ENCODE assay signal across 8 mouse cellular contexts in the genomic region with DNA sequence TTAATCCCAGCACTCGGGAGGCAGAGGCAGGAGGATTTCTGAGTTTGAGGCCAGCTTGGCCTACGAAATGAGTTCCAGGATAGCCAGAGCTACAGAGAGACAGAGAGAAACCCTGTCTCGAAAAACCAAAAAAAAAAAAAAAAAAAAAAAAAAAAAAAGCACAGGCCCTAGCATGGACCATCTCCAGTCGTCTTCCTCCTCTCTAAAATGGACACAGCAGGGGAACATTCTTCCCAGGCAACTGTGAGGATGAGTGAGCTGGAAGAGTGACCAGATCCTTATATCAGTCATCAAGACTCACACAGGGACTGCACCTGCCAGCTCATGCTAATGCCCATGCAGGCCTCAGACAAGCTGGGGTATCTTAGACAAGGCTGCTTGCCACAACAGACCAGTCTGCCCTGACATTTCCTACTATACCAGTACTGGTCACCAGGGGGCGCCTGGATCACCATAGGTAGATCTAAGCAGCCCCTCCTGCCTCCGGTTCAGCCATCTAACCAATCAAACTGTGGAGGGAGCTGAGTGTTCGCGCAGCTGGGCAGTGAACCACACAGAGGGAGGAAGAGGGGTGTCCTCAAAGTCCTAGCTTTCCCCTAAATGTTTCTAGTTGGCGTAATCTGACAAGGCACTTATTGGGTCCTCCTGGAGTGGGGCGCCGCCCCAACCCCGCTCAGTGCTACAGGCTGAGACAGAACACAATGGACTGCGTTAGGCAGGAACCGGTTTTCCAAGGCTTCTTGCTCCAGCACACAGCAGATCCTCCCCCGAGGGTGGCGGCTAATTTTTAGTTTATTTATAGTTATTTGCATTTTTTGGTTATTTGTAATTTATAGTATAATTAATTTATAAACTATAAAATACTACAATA. TPM values are rescaled to one million over a fixed set of nuclear protein-coding genes. Genes with fewer than 3 reads are reported as not detected.
DNase-seq lines count a peak whose midpoint lies in the region; ATAC-seq and TF ChIP-seq lines count a peak whose summit lies in the region.

No protein-coding gene starts in this region.

- H3K27me3 ChIP-seq in heart, embryonic 10.5 days (ENCODE audit: insufficient read depth, poor library complexity, severe bottlenecking): no peaks in the 10 kb centered on the region
- no peaks in the 10 kb centered on the region for H3K27me3 ChIP-seq in kidney, embryonic 15.5 days
- H3K27me3 ChIP-seq in myocyte (ENCODE audit: control insufficient read depth, insufficient read depth, insufficient read length): no peaks in the 10 kb centered on the region
- no peaks in the 10 kb centered on the region for H3K27me3 ChIP-seq in splenic B cell, adult 2 months (ENCODE audit: control insufficient read depth, insufficient read depth, low read length, poor library complexity, severe bottlenecking)

- ATAC-seq in kidney, embryonic 15.5 days (replicated peaks; ENCODE audit: low FRiP score): peak; percentile 93

- no peak for TF ChIP-seq POLR2A in bone marrow macrophage, adult 2 months (IDR thresholded peaks at IDR 0.05; ENCODE audit: borderline replicate concordance, low read depth, low read length)
- 0 out of 2 replicates have a peak, but pooled peaks have one; percentile 35 for TF ChIP-seq POLR2A in embryonic fibroblast, embryonic 13.5 days (IDR thresholded peaks at IDR 0.05; ENCODE audit: low read depth, low read length)
- no peak for TF ChIP-seq POLR2A in myocyte (IDR thresholded peaks at IDR 0.05; ENCODE audit: insufficient read length, low read depth)

- H3K79me2 ChIP-seq in myocyte (ENCODE audit: control insufficient read depth, insufficient read depth): no peaks in the 10 kb centered on the region

- no peaks in the 10 kb centered on the region for H3K36me3 ChIP-seq in heart, embryonic 10.5 days
- H3K36me3 ChIP-seq in kidney, embryonic 15.5 days: no peaks in the 10 kb centered on the region
- no peaks in the 10 kb centered on the region for H3K36me3 ChIP-seq in myocyte (ENCODE audit: control insufficient read depth, insufficient read depth)
- no peaks in the 10 kb centered on the region for H3K36me3 ChIP-seq in splenic B cell, adult 2 months (ENCODE audit: control insufficient read depth, insufficient read depth, low read length, poor library complexity, severe bottlenecking)

- H3K4me2 ChIP-seq in kidney, embryonic 15.5 days: peak overlapping the region; percentile 72
- peak overlapping the region; percentile 73 for H3K4me2 ChIP-seq in myocyte (ENCODE audit: low read depth)

- peak overlapping the region; percentile 51; the same call in 1 of the 2 replicates for H3K9ac ChIP-seq in kidney, embryonic 15.5 days

- no peaks in the 10 kb centered on the region for H3K9me3 ChIP-seq in heart, embryonic 10.5 days
- H3K9me3 ChIP-seq in kidney, embryonic 15.5 days (replicated peaks): no peaks in the 10 kb centered on the region

- H3ac ChIP-seq in myocyte (ENCODE audit: control insufficient read depth, insufficient read length): no peak overlapping the region

- peak; percentile 73 for TF ChIP-seq CTCF in bone marrow macrophage, adult 2 months (IDR thresholded peaks at IDR 0.05; ENCODE audit: low read depth, low read length)
- TF ChIP-seq CTCF in embryonic fibroblast, embryonic 13.5 days (IDR thresholded peaks at IDR 0.05; ENCODE audit: borderline replicate concordance, insufficient read depth, low read length): peak; percentile 40; the same call in 1 of the 2 replicates

- 23% methylated on average over 16 of the region's 16 CpGs for WGBS in heart, embryonic 10.5 days
- 22% methylated on average over 16 of the region's 16 CpGs for WGBS in kidney, embryonic 15.5 days

- DNase-seq in A20 (ENCODE audit: low read depth, low spot score) (peak; percentile 96), liver (peak; percentile 93)
- peak; percentile 98 for DNase-seq in heart, embryonic 10.5 days (ENCODE audit: low spot score)
- DNase-seq in splenic B cell, adult 2 months (ENCODE audit: low read depth, low spot score): peak; percentile 97

- H3K27ac ChIP-seq in bone marrow macrophage, adult 2 months (ENCODE audit: insufficient read depth, low read depth, low read length): no peak overlapping the region
- H3K27ac ChIP-seq in embryonic fibroblast, embryonic 13.5 days (ENCODE audit: insufficient read depth, low read length): no peak overlapping the region
- H3K27ac ChIP-seq in heart, embryonic 10.5 days: peak overlapping the region; percentile 82
- peak overlapping the region; percentile 78 for H3K27ac ChIP-seq in kidney, embryonic 15.5 days

- peak overlapping the region; percentile 38 for H3K4me3 ChIP-seq in bone marrow macrophage, adult 2 months (ENCODE audit: insufficient read depth, low read length)
- H3K4me3 ChIP-seq in embryonic fibroblast, embryonic 13.5 days (ENCODE audit: insufficient read depth, low read length): peak overlapping the region; percentile 9; the same call in 1 of the 2 replicates
- peak overlapping the region; percentile 55 for H3K4me3 ChIP-seq in heart, embryonic 10.5 days
- H3K4me3 ChIP-seq in kidney, embryonic 15.5 days (replicated peaks): peak overlapping the region; percentile 42
- H3K4me3 ChIP-seq in myocyte: no peak overlapping the region

- no peaks in the 10 kb centered on the region for H3K4me1 ChIP-seq in bone marrow macrophage, adult 2 months (ENCODE audit: control insufficient read depth, insufficient read depth, low read length)
- H3K4me1 ChIP-seq in embryonic fibroblast, embryonic 13.5 days (ENCODE audit: control insufficient read depth, insufficient read depth, low read length): no peaks in the 10 kb centered on the region
- no peaks in the 10 kb centered on the region for H3K4me1 ChIP-seq in heart, embryonic 10.5 days
- no peaks in the 10 kb centered on the region for H3K4me1 ChIP-seq in kidney, embryonic 15.5 days

TF ChIP-seq in myocyte, 11 proteins besides CTCF, POLR2A, EP300 and RAD21:
- TF ChIP-seq TCF3 (IDR thresholded peaks at IDR 0.05; ENCODE audit: insufficient read length, low read depth) (no peak), E2F4 (IDR thresholded peaks at IDR 0.05; ENCODE audit: insufficient read depth) (no peak), MYOD1 (IDR thresholded peaks at IDR 0.05; ENCODE audit: control insufficient read depth in 1 of 3, insufficient read length in 2 of 3, low read depth in 2 of 3) (peak in 1 of 3 experiments; percentile 31), POLR2AphosphoS2 (IDR thresholded peaks at IDR 0.05; ENCODE audit: insufficient read length, low read depth) (no peak), REST (IDR thresholded peaks at IDR 0.05; ENCODE audit: insufficient read depth, insufficient read length) (no peak)

RNA-seq across cellular contexts. Expression of a gene that starts 51.6 kb away (rescaled TPM):
- polyA plus RNA-seq in bone marrow macrophage, adult 2 months (2012; ENCODE audit: insufficient read depth, insufficient read length, missing spikeins): 0.59 and 2.7 TPM in 2 replicates
- polyA plus RNA-seq in embryonic fibroblast, embryonic 13.5 days (2011; ENCODE audit: insufficient read length, low read depth, missing spikeins): 0.09 and 0.13 TPM in 2 replicates
- 0.17 TPM in 1 of 2 replicates, not detected in the other for polyA plus RNA-seq in heart, embryonic 10.5 days (2016; fragmentation: Nextera tagmentation; extraction: Ambion mirVana)
- polyA plus RNA-seq in kidney, embryonic 15.5 days (2015; fragmentation: Nextera tagmentation; extraction: Ambion mirVana): 0.44 and 0.81 TPM in 2 replicates
- 0.07 TPM for polyA plus RNA-seq in myocyte (2012; fragmentation: generic; extraction: Trizol)

RNA-seq across cellular contexts. Expression of a gene that starts 52.2 kb away (rescaled TPM):
- 14.8 and 15.9 TPM in 2 replicates for polyA plus RNA-seq in bone marrow macrophage, adult 2 months (2012; ENCODE audit: insufficient read depth, insufficient read length, missing spikeins)
- polyA plus RNA-seq in embryonic fibroblast, embryonic 13.5 days (2011; ENCODE audit: insufficient read length, low read depth, missing spikeins): 13.6 and 21.4 TPM in 2 replicates
- 13.9 and 15.3 TPM in 2 replicates for polyA plus RNA-seq in heart, embryonic 10.5 days (2016; fragmentation: Nextera tagmentation; extraction: Ambion mirVana)
- polyA plus RNA-seq in kidney, embryonic 15.5 days (2015; fragmentation: Nextera tagmentation; extraction: Ambion mirVana): 28.7 and 28.8 TPM in 2 replicates
- polyA plus RNA-seq in myocyte (2012; fragmentation: generic; extraction: Trizol): 22.6 TPM

RNA-seq across cellular contexts. Expression of a gene that starts 55.6 kb away (rescaled TPM):
- not detected in 2 replicates for polyA plus RNA-seq in bone marrow macrophage, adult 2 months (2012; ENCODE audit: insufficient read depth, insufficient read length, missing spikeins)
- not detected in 2 replicates for polyA plus RNA-seq in embryonic fibroblast, embryonic 13.5 days (2011; ENCODE audit: insufficient read length, low read depth, missing spikeins)
- not detected in 2 replicates for polyA plus RNA-seq in heart, embryonic 10.5 days (2016; fragmentation: Nextera tagmentation; extraction: Ambion mirVana)
- 0.33 TPM in 1 of 2 replicates, not detected in the other for polyA plus RNA-seq in kidney, embryonic 15.5 days (2015; fragmentation: Nextera tagmentation; extraction: Ambion mirVana)
- polyA plus RNA-seq in myocyte (2012; fragmentation: generic; extraction: Trizol): not detected

Comparison
In these comparisons a context has a peak if more than half of its experiments do, and no peak if none do; other contexts are left out.
1. H3K27ac ChIP-seq: peak in heart, embryonic 10.5 days (single experiment) and kidney, embryonic 15.5 days (single experiment); none in bone marrow macrophage, adult 2 months (single experiment) and embryonic fibroblast, embryonic 13.5 days (single experiment).
2. Peak in every context shown above with its lines, with median percentiles within 50 percentile points of each other: DNase-seq.